Mouse (Mus musculus): ENCODE measurements around the gene Mllt3.

- TF ChIP-seq POLR2A (IDR thresholded peaks at IDR 0.05; ENCODE audit: borderline replicate concordance, control insufficient read depth, low read depth, low read length) (no peak), CTCF (IDR thresholded peaks at IDR 0.05; ENCODE audit: control insufficient read depth, insufficient read depth, low read length) (no peak)
Measured at GRCm38 (mm10) chr4:87902584-87902983, 130.6 kb downstream of the Mllt3 start.
